12 mouse cellular contexts compared by ENCODE assay signal in the genomic region with DNA sequence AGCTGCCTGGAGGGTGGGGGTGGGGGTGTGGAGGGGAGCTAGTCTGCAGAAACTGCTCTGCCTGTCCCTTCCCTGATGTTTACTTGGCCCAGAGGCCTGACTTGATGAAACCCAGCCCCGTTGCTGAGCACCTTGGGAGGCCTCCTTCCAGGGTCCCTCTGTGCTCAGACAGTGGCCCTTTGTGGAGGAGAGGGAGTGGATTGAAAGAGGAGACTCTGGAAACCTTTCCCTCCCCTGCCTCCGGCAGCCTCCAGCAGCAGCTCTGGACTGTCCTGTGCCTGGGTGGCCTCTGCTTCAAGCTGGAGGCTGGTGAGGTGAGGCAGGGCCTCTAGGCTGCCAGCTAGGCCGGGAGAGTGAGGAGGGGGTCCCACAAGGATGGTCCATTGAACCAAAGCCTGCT. TPM values are rescaled to one million over a fixed set of nuclear protein-coding genes. Genes with fewer than 3 reads are reported as not detected.
DNase-seq lines count a peak whose midpoint lies in the region; ATAC-seq lines count a peak whose summit lies in the region.
"Had no signal": no experiment of that assay in that cellular context is flagged by ENCODE, and none has a peak within 500 bp of the region (broad histone marks: within the 10 kb centered on the region; RNA-seq: fewer than 3 reads in every experiment).

No protein-coding gene starts in this region.

- no peak for ATAC-seq in forebrain, embryonic 16.5 days
- ATAC-seq in midbrain, embryonic 14.5 days (ENCODE audit: low FRiP score, low TSS enrichment), result no peak
- peak; percentile 42; the same call in 1 of the 2 replicates for ATAC-seq in hindbrain, embryonic 15.5 days (ENCODE audit: low FRiP score, low read depth)
- ATAC-seq in stomach, embryonic 14.5 days (ENCODE audit: insufficient number of reproducible peaks, insufficient read depth, low FRiP score, low read depth), result peak; percentile 79

- peak overlapping the region; percentile 82 for H3K27ac ChIP-seq in forebrain, embryonic 10.5 days
- H3K27ac ChIP-seq in forebrain, embryonic 16.5 days (ENCODE audit: low read length), result no peak overlapping the region
- peak overlapping the region; percentile 81 for H3K27ac ChIP-seq in midbrain, embryonic 10.5 days (replicated peaks)
- H3K27ac ChIP-seq in midbrain, embryonic 14.5 days (replicated peaks; ENCODE audit: low read depth, low read length), result no peak overlapping the region
- H3K27ac ChIP-seq in hindbrain, embryonic 15.5 days (replicated peaks), result no peak overlapping the region
- H3K27ac ChIP-seq in stomach, embryonic 14.5 days (ENCODE audit: low read length), result no peak overlapping the region

- H3K4me3 ChIP-seq in forebrain, embryonic 10.5 days, result peak overlapping the region; percentile 9; the same call in 1 of the 2 replicates
- no peak overlapping the region for H3K4me3 ChIP-seq in forebrain, embryonic 16.5 days (replicated peaks; ENCODE audit: low read length)
- 0 out of 2 replicates have a peak overlapping the region, but pooled peaks have one; percentile 2 for H3K4me3 ChIP-seq in midbrain, embryonic 10.5 days
- H3K4me3 ChIP-seq in midbrain, embryonic 14.5 days (replicated peaks; ENCODE audit: low read depth, low read length), result no peak overlapping the region
- no peak overlapping the region for H3K4me3 ChIP-seq in hindbrain, embryonic 15.5 days
- H3K4me3 ChIP-seq in stomach, embryonic 14.5 days (ENCODE audit: low read depth, low read length), result no peak overlapping the region

- no peaks in the 10 kb centered on the region for H3K36me3 ChIP-seq in forebrain, embryonic 10.5 days (replicated peaks)
- H3K36me3 ChIP-seq in forebrain, embryonic 16.5 days (ENCODE audit: control insufficient read depth, insufficient read depth), result no peaks in the 10 kb centered on the region
- no peaks in the 10 kb centered on the region for H3K36me3 ChIP-seq in midbrain, embryonic 10.5 days
- no peaks in the 10 kb centered on the region for H3K36me3 ChIP-seq in midbrain, embryonic 14.5 days (ENCODE audit: control insufficient read depth, insufficient read depth, low read length)
- H3K36me3 ChIP-seq in hindbrain, embryonic 15.5 days, result no peaks in the 10 kb centered on the region
- H3K36me3 ChIP-seq in stomach, embryonic 14.5 days (ENCODE audit: control insufficient read depth, insufficient read depth, low read length), result no peaks in the 10 kb centered on the region

- H3K9me3 ChIP-seq in forebrain, embryonic 10.5 days, result no peaks in the 10 kb centered on the region
- H3K9me3 ChIP-seq in forebrain, embryonic 16.5 days (ENCODE audit: control insufficient read depth, low read length), result no peaks in the 10 kb centered on the region
- no peaks in the 10 kb centered on the region for H3K9me3 ChIP-seq in midbrain, embryonic 10.5 days (replicated peaks)
- no peaks in the 10 kb centered on the region for H3K9me3 ChIP-seq in midbrain, embryonic 14.5 days (ENCODE audit: control insufficient read depth, low read length)
- no peaks in the 10 kb centered on the region for H3K9me3 ChIP-seq in hindbrain, embryonic 15.5 days
- H3K9me3 ChIP-seq in stomach, embryonic 14.5 days (ENCODE audit: control insufficient read depth, low read depth, low read length), result no peaks in the 10 kb centered on the region

- peak; percentile 36 for DNase-seq in forebrain, embryonic 10.5 days (ENCODE audit: extremely low spot score, low spot score)
- DNase-seq in midbrain, embryonic 10.5 days (ENCODE audit: low spot score), result peak; percentile 43
- no peak for DNase-seq in midbrain, embryonic 14.5 days
- no peak for DNase-seq in thymus, postnatal 14 days
- DNase-seq in urinary bladder, postnatal 14 days (ENCODE audit: low spot score), result no peak
- DNase-seq: cerebellum, postnatal 10 days; kidney, adult 11 months; lung, postnatal 36 days had no signal

- no peak overlapping the region for H3K9ac ChIP-seq in forebrain, embryonic 16.5 days (replicated peaks; ENCODE audit: low read depth, low read length)
- H3K9ac ChIP-seq in midbrain, embryonic 14.5 days (replicated peaks; ENCODE audit: low read length), result no peak overlapping the region
- H3K9ac ChIP-seq in hindbrain, embryonic 15.5 days, result no peak overlapping the region
- H3K9ac ChIP-seq in stomach, embryonic 14.5 days (replicated peaks; ENCODE audit: low read depth, low read length), result no peak overlapping the region

- no peak overlapping the region for H3K4me2 ChIP-seq in forebrain, embryonic 16.5 days (ENCODE audit: low read length)
- no peak overlapping the region for H3K4me2 ChIP-seq in midbrain, embryonic 14.5 days (ENCODE audit: low read length)
- H3K4me2 ChIP-seq in hindbrain, embryonic 15.5 days, result no peak overlapping the region
- H3K4me2 ChIP-seq in stomach, embryonic 14.5 days (replicated peaks; ENCODE audit: low read depth, low read length), result no peak overlapping the region
- H3K4me2 ChIP-seq: heart, embryonic 11.5 days had no signal

- peaks cover 6% of the 10 kb centered on the region for H3K27me3 ChIP-seq in forebrain, embryonic 10.5 days (ENCODE audit: poor library complexity, severe bottlenecking)
- H3K27me3 ChIP-seq in forebrain, embryonic 16.5 days (replicated peaks; ENCODE audit: control insufficient read depth, insufficient read depth, low read length), result no peaks in the 10 kb centered on the region
- H3K27me3 ChIP-seq in midbrain, embryonic 10.5 days (ENCODE audit: low read depth, poor library complexity, severe bottlenecking), result no peaks in the 10 kb centered on the region
- H3K27me3 ChIP-seq in midbrain, embryonic 14.5 days (ENCODE audit: control insufficient read depth, insufficient read depth, low read length), result no peaks in the 10 kb centered on the region
- H3K27me3 ChIP-seq in hindbrain, embryonic 15.5 days, result no peaks in the 10 kb centered on the region
- H3K27me3 ChIP-seq in stomach, embryonic 14.5 days (ENCODE audit: control insufficient read depth, insufficient read depth, low read length), result no peaks in the 10 kb centered on the region

- peaks cover 24% of the 10 kb centered on the region for H3K4me1 ChIP-seq in forebrain, embryonic 10.5 days
- H3K4me1 ChIP-seq in forebrain, embryonic 16.5 days (replicated peaks; ENCODE audit: control insufficient read depth, insufficient read depth, low read length), result peaks cover 3% of the 10 kb centered on the region; the same call in 1 of the 2 replicates
- H3K4me1 ChIP-seq in midbrain, embryonic 10.5 days, result peaks cover 21% of the 10 kb centered on the region
- 0 out of 2 replicates have a peak, but pooled peaks cover 7% of the 10 kb centered on the region for H3K4me1 ChIP-seq in midbrain, embryonic 14.5 days (ENCODE audit: control insufficient read depth, insufficient read depth, low read length)
- peaks cover 4% of the 10 kb centered on the region for H3K4me1 ChIP-seq in hindbrain, embryonic 15.5 days (replicated peaks)
- 0 out of 2 replicates have a peak, but pooled peaks cover 11% of the 10 kb centered on the region for H3K4me1 ChIP-seq in stomach, embryonic 14.5 days (ENCODE audit: control insufficient read depth, insufficient read depth, low read length)

- WGBS in forebrain, embryonic 10.5 days, result 7% methylated on average over 3 of the region's 3 CpGs
- WGBS in forebrain, embryonic 16.5 days, result 11% methylated on average over 3 of the region's 3 CpGs
- 4% methylated on average over 3 of the region's 3 CpGs for WGBS in midbrain, embryonic 10.5 days
- WGBS in midbrain, embryonic 14.5 days, result 2% methylated on average over 3 of the region's 3 CpGs
- 8% methylated on average over 3 of the region's 3 CpGs for WGBS in hindbrain, embryonic 15.5 days
- whole genome bisulfite sequencing in stomach, embryonic 14.5 days, result 8% methylated on average over 3 of the region's 3 CpGs

RNA-seq across cellular contexts. Expression of a gene that starts 13.7 kb away (rescaled TPM):
- 0.93 and 1.1 TPM in 2 replicates for polyA plus RNA-seq in forebrain, embryonic 10.5 days (2016; fragmentation: Nextera tagmentation; extraction: Ambion mirVana)
- 10.7 and 15.5 TPM in 2 replicates for polyA plus RNA-seq in forebrain, embryonic 16.5 days (2015; fragmentation: Nextera tagmentation; extraction: Ambion mirVana)
- polyA plus RNA-seq in midbrain, embryonic 10.5 days (2016; fragmentation: Nextera tagmentation; extraction: Ambion mirVana), result 1.3 and 1.8 TPM in 2 replicates
- polyA plus RNA-seq in midbrain, embryonic 14.5 days (2014; fragmentation: Nextera tagmentation; extraction: Ambion mirVana), result 20.9 and 26.1 TPM in 2 replicates
- polyA plus RNA-seq in hindbrain, embryonic 15.5 days (2015; fragmentation: Nextera tagmentation; extraction: Ambion mirVana), result 15.7 and 16.1 TPM in 2 replicates
- polyA plus RNA-seq in stomach, embryonic 14.5 days (2014; fragmentation: Nextera tagmentation; extraction: Ambion mirVana), result 5.2 and 6.2 TPM in 2 replicates

Comparison
In these comparisons a context has a peak if more than half of its experiments do, and no peak if none do; other contexts are left out.
1. DNase-seq: peak in forebrain, embryonic 10.5 days (single experiment) and midbrain, embryonic 10.5 days (single experiment); none in midbrain, embryonic 14.5 days (single experiment), thymus, postnatal 14 days (single experiment) and urinary bladder, postnatal 14 days (single experiment).
2. H3K27ac ChIP-seq: peak in forebrain, embryonic 10.5 days (single experiment) and midbrain, embryonic 10.5 days (single experiment); none in forebrain, embryonic 16.5 days (single experiment), midbrain, embryonic 14.5 days (single experiment), hindbrain, embryonic 15.5 days (single experiment) and stomach, embryonic 14.5 days (single experiment).
3. H3K4me3 ChIP-seq: peak in forebrain, embryonic 10.5 days (single experiment) and midbrain, embryonic 10.5 days (single experiment); none in forebrain, embryonic 16.5 days (single experiment), midbrain, embryonic 14.5 days (single experiment), hindbrain, embryonic 15.5 days (single experiment) and stomach, embryonic 14.5 days (single experiment).
4. ATAC-seq: peak in hindbrain, embryonic 15.5 days (single experiment) and stomach, embryonic 14.5 days (single experiment); none in forebrain, embryonic 16.5 days (single experiment) and midbrain, embryonic 14.5 days (single experiment).